Mouse (Mus musculus): ENCODE measurements at regions not wholly inside any gene's neighbourhood (a gene's known extent, or its start where the extent isn't known, plus 50 kb on each side); places are given as distances from the start of the nearest gene placed in this dataset.

- peak in 1 of 2 experiments; percentile 10 for DNase-seq (ENCODE audit: low spot score in 2 of 2)
Measured at GRCm38 (mm10) chr13:42244240-42245086, 56.8 kb upstream of the Edn1 start.

GRCm38 (mm10) chr13:42245753-42246409 is 55.4 kb upstream of the Edn1 start:
- DNase-seq (ENCODE audit: low spot score in 2 of 2): no peak
